Comparison of ENCODE assay signal across 8 mouse cellular contexts in the genomic region with DNA sequence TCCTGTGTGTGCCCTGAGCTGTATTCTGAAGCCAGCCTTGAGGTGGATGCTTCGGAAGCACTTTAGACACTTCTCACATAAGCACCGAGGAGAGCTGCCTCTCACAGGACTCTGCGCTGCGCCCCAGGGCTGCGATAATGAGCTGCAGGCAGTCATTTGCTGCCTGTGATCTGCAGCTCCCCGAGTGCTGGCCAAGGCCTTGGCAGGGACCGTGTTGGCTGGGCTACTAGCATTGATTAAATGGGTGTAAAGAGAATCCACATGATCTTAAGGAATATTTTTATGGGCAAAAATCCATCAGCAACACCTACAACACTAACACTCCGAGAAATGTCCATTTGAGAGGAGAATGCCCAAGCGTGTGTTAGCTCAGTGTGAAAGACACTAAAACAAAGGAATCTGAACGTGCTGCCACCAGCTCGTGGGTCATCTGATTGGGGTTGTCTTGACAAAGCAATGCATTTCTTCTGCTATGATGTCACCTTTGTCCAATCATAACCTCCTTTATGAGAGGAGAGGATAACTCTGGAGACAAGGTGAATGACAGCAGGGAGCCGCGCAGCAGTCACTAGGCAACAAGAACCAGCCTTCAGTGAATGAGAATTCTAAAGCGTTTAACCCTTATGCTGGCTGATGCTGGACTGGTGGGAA. TPM values are rescaled to one million over a fixed set of nuclear protein-coding genes. Genes with fewer than 3 reads are reported as not detected.
DNase-seq lines count a peak whose midpoint lies in the region; ATAC-seq and TF ChIP-seq lines count a peak whose summit lies in the region.

No protein-coding gene starts in this region.

- ATAC-seq in embryonic facial prominence, embryonic 14.5 days (ENCODE audit: low read depth) = peak; percentile 76
- peak; percentile 92 for ATAC-seq in midbrain, embryonic 12.5 days (ENCODE audit: low FRiP score, low read depth)
- no peak for ATAC-seq in monocyte, adult 5-6 weeks (replicated peaks; ENCODE audit: insufficient number of reproducible peaks, low FRiP score, low TSS enrichment, poor library complexity, severe bottlenecking)

- no peak overlapping the region for H3K27ac ChIP-seq in embryonic facial prominence, embryonic 14.5 days (replicated peaks; ENCODE audit: low read depth, low read length)
- H3K27ac ChIP-seq in layer of hippocampus, adult 2 months = peak overlapping the region; percentile 88
- H3K27ac ChIP-seq in midbrain, embryonic 12.5 days (replicated peaks) = peak overlapping the region; percentile 94

- no peaks in the 10 kb centered on the region for H3K9me3 ChIP-seq in embryonic facial prominence, embryonic 14.5 days (ENCODE audit: control insufficient read depth, low read length)
- no peaks in the 10 kb centered on the region for H3K9me3 ChIP-seq in midbrain, embryonic 12.5 days

- WGBS in embryonic facial prominence, embryonic 14.5 days = 54% methylated on average over 14 of the region's 14 CpGs
- 19% methylated on average over 14 of the region's 14 CpGs for WGBS in midbrain, embryonic 12.5 days

- no peak overlapping the region for H3K9ac ChIP-seq in embryonic facial prominence, embryonic 14.5 days (ENCODE audit: low read depth, low read length)
- H3K9ac ChIP-seq in midbrain, embryonic 12.5 days (replicated peaks) = peak overlapping the region; percentile 43; the same call in 1 of the 2 replicates

- TF ChIP-seq CTCF in layer of hippocampus, adult 2 months (conservative IDR thresholded peaks at IDR 0.05) = no peak

- no peak overlapping the region for H3K4me2 ChIP-seq in embryonic facial prominence, embryonic 14.5 days (ENCODE audit: low read depth, low read length)
- peak overlapping the region; percentile 47 for H3K4me2 ChIP-seq in midbrain, embryonic 12.5 days (replicated peaks)

- DNase-seq in heart, postnatal 10 days = peak; percentile 13 to 17
- DNase-seq in heart, postnatal 25 days (ENCODE audit: low spot score) = no peak
- peak; percentile 49 for DNase-seq in embryonic facial prominence, embryonic 14.5 days (ENCODE audit: low spot score)
- peak; percentile 41 to 59 for DNase-seq in layer of hippocampus, adult 2 months (ENCODE audit: low spot score in 2 of 2)
- no peak for DNase-seq in urinary bladder, adult 18-20 months (ENCODE audit: low spot score in 2 of 2)
- DNase-seq in urinary bladder, postnatal 36 days (ENCODE audit: low spot score in 2 of 2) = no peak

- no peak overlapping the region for H3K4me3 ChIP-seq in embryonic facial prominence, embryonic 14.5 days (ENCODE audit: low read depth, low read length)
- H3K4me3 ChIP-seq in layer of hippocampus, adult 2 months = peak overlapping the region; percentile 43
- H3K4me3 ChIP-seq in midbrain, embryonic 12.5 days = 0 out of 2 replicates have a peak overlapping the region, but pooled peaks have one; percentile 9

- H3K27me3 ChIP-seq in embryonic facial prominence, embryonic 14.5 days (replicated peaks; ENCODE audit: control insufficient read depth, insufficient read depth, low read length) = no peaks in the 10 kb centered on the region
- H3K27me3 ChIP-seq in midbrain, embryonic 12.5 days = no peaks in the 10 kb centered on the region

- H3K36me3 ChIP-seq in embryonic facial prominence, embryonic 14.5 days (ENCODE audit: control insufficient read depth, insufficient read depth, low read length) = 0 out of 2 replicates have a peak, but pooled peaks cover 13% of the 10 kb centered on the region
- peaks cover 8% of the 10 kb centered on the region; the same call in 1 of the 2 replicates for H3K36me3 ChIP-seq in midbrain, embryonic 12.5 days

- 0 out of 2 replicates have a peak, but pooled peaks cover 6% of the 10 kb centered on the region for H3K4me1 ChIP-seq in embryonic facial prominence, embryonic 14.5 days (ENCODE audit: control insufficient read depth, insufficient read depth, low read length)
- peaks cover 20% of the 10 kb centered on the region for H3K4me1 ChIP-seq in midbrain, embryonic 12.5 days

- intact Hi-C loops in heart, postnatal 10 days (cut with DNase I) = no loop called here
- intact Hi-C loops in heart, postnatal 25 days (cut with DNase I) = loop anchor here (10.0 kb wide), 1 partner anchor 109 kb away; no protein-coding TSS in a partner anchor

RNA-seq across cellular contexts. Expression of gene Ppp1r21, which starts 35.7 kb away (rescaled TPM):
- 10 to 100 TPM; 15.0 to 15.7 TPM for total RNA-seq in heart, postnatal 10 days (2021)
- total RNA-seq in heart, postnatal 25 days (2021) = 10 to 100 TPM in 1 of 2 experiments, 1 to 10 TPM in 1; 8.4 to 10.2 TPM
- polyA plus RNA-seq in embryonic facial prominence, embryonic 14.5 days (2014; fragmentation: Nextera tagmentation; extraction: Ambion mirVana) = 23.5 and 24.1 TPM in 2 replicates
- 10 to 100 TPM; 82.8 to 87.7 TPM for total RNA-seq in layer of hippocampus, adult 2 months (2021)
- 24.2 and 24.5 TPM in 2 replicates for polyA plus RNA-seq in midbrain, embryonic 12.5 days (2016; fragmentation: Nextera tagmentation; extraction: Ambion mirVana)
- total RNA-seq in monocyte, adult 5-6 weeks (2017) = 51.9 to 89.5 TPM (median 60.6 TPM) in 3 replicates

RNA-seq across cellular contexts. Expression of gene Foxn2, which starts 53.7 kb away (rescaled TPM):
- 10 to 100 TPM; 12.9 to 14.2 TPM for total RNA-seq in heart, postnatal 10 days (2021)
- total RNA-seq in heart, postnatal 25 days (2021) = 10 to 100 TPM in 1 of 2 experiments, 1 to 10 TPM in 1; 9.3 to 10.2 TPM
- 12.9 and 13.9 TPM in 2 replicates for polyA plus RNA-seq in embryonic facial prominence, embryonic 14.5 days (2014; fragmentation: Nextera tagmentation; extraction: Ambion mirVana)
- 10 to 100 TPM; 24.7 to 26.3 TPM for total RNA-seq in layer of hippocampus, adult 2 months (2021)
- polyA plus RNA-seq in midbrain, embryonic 12.5 days (2016; fragmentation: Nextera tagmentation; extraction: Ambion mirVana) = 12.9 and 13.2 TPM in 2 replicates
- 79.1 to 92.7 TPM (median 88.6 TPM) in 3 replicates for total RNA-seq in monocyte, adult 5-6 weeks (2017)

Comparison
In these comparisons a context has a peak if more than half of its experiments do, and no peak if none do; other contexts are left out.
1. DNase-seq: peak in heart, postnatal 10 days (2 of 2), embryonic facial prominence, embryonic 14.5 days (single experiment) and layer of hippocampus, adult 2 months (2 of 2); none in heart, postnatal 25 days (single experiment), urinary bladder, adult 18-20 months (0 of 2) and urinary bladder, postnatal 36 days (0 of 2).